Mouse (Mus musculus): ENCODE measurements around the gene Arhgef7. TPM values are rescaled to one million over a fixed set of nuclear protein-coding genes. Genes with fewer than 3 reads are reported as not detected.
A peak's percentile ranks its signal among the peaks of the same experiment; 100 is the strongest.

Gene Arhgef7
- polyA plus RNA-seq, 1 experiment from 2014 or later, result 31.6 TPM

DNA sequence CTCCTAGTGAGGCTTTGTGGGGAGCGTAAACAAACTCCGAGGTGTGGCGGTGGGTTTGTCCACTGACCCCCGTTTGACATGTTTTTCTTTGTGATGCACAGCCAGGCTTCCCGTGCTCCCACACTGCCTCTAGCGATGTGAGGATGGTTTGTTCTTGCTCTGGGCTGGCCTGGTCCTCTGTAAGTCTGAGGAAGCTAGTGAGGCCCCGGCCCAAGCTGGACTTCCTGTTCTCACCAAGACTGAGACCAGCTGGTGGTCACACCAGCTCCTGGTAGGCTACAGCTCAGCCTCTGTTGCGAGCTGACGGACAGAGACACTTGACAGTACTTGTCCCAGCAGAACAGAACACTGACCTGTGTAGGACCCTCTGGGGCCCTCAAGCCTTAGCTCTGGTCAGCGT is 16.1 kb downstream of the Arhgef7 start:
- no peak overlapping the region for H3K4me2 ChIP-seq (replicated peaks; ENCODE audit: low read depth, low read length)
- no peaks in the 10 kb centered on the region for H3K9me3 ChIP-seq (ENCODE audit: low read length)
- no peaks in the 10 kb centered on the region for H3K27me3 ChIP-seq (replicated peaks; ENCODE audit: insufficient read depth, low read length)
- ATAC-seq (peak; percentile 60), DNase-seq (ENCODE audit: low spot score) (peak; percentile 27)
- no peaks in the 10 kb centered on the region for H3K36me3 ChIP-seq (ENCODE audit: insufficient read depth, low read length)
- no peaks in the 10 kb centered on the region for H3K4me1 ChIP-seq (ENCODE audit: insufficient read depth, low read depth, low read length)
- 46% methylated on average over 10 of the region's 10 CpGs for whole genome bisulfite sequencing
- TF ChIP-seq EP300 (IDR thresholded peaks at IDR 0.05) (no peak), CTCF (IDR thresholded peaks at IDR 0.05) (no peak)
- no peak overlapping the region for H3K4me3 ChIP-seq (ENCODE audit: low read depth, low read length)
- H3K27ac ChIP-seq (ENCODE audit: low read length), result no peak overlapping the region
- no peak overlapping the region for H3K9ac ChIP-seq (replicated peaks; ENCODE audit: low read depth)

DNA sequence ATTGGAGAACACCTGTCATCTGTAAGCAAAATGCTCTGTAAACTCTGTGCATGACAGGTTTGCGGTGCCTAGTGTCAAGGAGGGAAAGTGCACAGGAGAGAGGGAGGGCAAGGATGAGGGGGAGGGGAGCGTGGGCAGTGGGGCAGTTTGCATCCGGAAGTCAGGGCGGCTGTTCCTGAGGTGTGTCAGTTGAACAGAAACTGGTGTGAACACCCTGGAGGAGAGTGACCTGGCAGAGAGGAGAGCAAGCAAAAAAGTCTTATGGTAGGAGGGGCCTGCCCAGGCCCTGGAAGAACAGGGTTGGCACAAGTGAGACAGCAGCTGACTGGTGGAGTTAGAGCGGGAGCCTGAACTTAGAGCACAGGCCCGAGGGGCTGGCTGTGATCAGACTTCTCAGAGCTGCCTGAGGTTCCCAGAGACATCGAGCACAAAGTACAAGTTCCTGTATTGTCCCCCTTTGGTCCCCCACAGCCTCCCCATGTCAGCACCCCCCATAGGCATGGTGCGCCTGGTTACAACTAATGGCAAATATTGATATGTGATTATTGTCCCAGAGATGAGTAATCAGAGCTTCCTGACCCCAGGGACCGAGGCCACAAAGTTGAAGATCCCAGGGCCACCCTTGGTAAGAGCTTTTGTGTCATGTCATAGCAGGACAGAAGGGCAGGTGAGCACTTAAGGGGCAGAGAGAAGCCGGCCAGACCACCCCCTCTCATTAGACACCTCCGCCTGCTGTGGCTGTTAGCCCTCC is 19.5 kb downstream of the Arhgef7 start:
- H3K27ac ChIP-seq (ENCODE audit: low read length), result peak overlapping the region; percentile 20; the same call in 1 of the 2 replicates
- 64% methylated on average over 11 of the region's 11 CpGs for WGBS
- no peaks in the 10 kb centered on the region for H3K9me3 ChIP-seq (ENCODE audit: low read length)
- H3K9ac ChIP-seq (replicated peaks; ENCODE audit: low read depth), result no peak overlapping the region
- DNase-seq (ENCODE audit: low spot score) (peak; percentile 33), ATAC-seq (0 out of 2 replicates have a peak, but pooled peaks have one; percentile 26)
- no peaks in the 10 kb centered on the region for H3K4me1 ChIP-seq (ENCODE audit: insufficient read depth, low read depth, low read length)
- no peaks in the 10 kb centered on the region for H3K27me3 ChIP-seq (replicated peaks; ENCODE audit: insufficient read depth, low read length)
- no peak overlapping the region for H3K4me3 ChIP-seq (ENCODE audit: low read depth, low read length)
- H3K4me2 ChIP-seq (replicated peaks; ENCODE audit: low read depth, low read length), result no peak overlapping the region
- H3K36me3 ChIP-seq (ENCODE audit: insufficient read depth, low read length), result no peaks in the 10 kb centered on the region
- TF ChIP-seq EP300 (IDR thresholded peaks at IDR 0.05), result no peak
- TF ChIP-seq CTCF (IDR thresholded peaks at IDR 0.05), result no peak

DNA sequence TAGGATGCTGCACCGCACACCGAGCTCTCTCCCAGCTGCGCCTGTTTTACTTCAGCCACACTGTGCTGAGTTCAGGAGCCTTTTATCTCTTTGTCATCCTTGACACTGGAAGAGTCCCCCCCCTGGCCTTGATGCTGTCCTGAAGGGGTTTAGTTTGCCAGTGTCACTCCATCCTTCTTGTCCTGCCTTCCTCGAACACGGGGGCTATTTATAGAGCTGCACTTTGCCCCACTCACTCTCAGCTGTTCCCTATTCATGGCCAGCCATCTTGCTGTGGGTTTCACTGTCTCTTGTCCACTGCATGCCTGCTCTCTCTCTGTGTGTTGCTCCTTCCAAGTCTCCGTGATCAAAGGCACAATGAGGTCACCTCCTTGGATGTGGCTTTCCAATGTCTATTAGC is 22.0 kb downstream of the Arhgef7 start:
- no peak overlapping the region for H3K4me3 ChIP-seq (ENCODE audit: low read depth, low read length)
- no peaks in the 10 kb centered on the region for H3K27me3 ChIP-seq (replicated peaks; ENCODE audit: insufficient read depth, low read length)
- no peak for TF ChIP-seq CTCF (IDR thresholded peaks at IDR 0.05)
- TF ChIP-seq EP300 (IDR thresholded peaks at IDR 0.05), result no peak
- DNase-seq (ENCODE audit: low spot score) (peak; percentile 29), ATAC-seq (peak; percentile 34)
- H3K4me2 ChIP-seq (replicated peaks; ENCODE audit: low read depth, low read length), result no peak overlapping the region
- no peak overlapping the region for H3K27ac ChIP-seq (ENCODE audit: low read length)
- H3K4me1 ChIP-seq (ENCODE audit: insufficient read depth, low read depth, low read length), result no peaks in the 10 kb centered on the region
- no peaks in the 10 kb centered on the region for H3K9me3 ChIP-seq (ENCODE audit: low read length)
- no peak overlapping the region for H3K9ac ChIP-seq (replicated peaks; ENCODE audit: low read depth)
- H3K36me3 ChIP-seq (ENCODE audit: insufficient read depth, low read length), result no peaks in the 10 kb centered on the region
- WGBS, result 49% methylated on average over 6 of the region's 6 CpGs

DNA sequence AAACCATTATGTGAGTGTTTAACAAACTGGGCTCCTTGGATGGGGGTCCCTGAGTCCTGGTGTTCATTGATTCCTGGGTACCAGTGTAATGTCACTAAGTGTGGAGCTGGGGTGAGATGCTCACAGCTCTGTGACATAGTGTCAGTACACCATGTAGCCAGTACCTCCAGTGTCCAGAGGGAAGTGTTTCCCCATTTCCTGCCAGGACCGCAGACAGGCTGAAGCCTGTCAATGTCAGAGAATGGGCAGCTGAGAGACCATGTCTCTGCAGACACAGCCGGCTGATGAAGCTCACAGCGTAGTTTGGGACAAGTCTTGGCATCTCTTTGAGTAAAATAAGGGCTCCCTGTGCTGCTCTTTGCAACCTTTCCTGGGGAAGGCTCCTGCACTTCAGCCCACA is 24.8 kb downstream of the Arhgef7 start:
- H3K36me3 ChIP-seq (ENCODE audit: insufficient read depth, low read length), result no peaks in the 10 kb centered on the region
- TF ChIP-seq CTCF (IDR thresholded peaks at IDR 0.05), result no peak
- no peak for TF ChIP-seq EP300 (IDR thresholded peaks at IDR 0.05)
- ATAC-seq, result peak; percentile 37
- peak; percentile 42 for DNase-seq (ENCODE audit: low spot score)
- H3K9ac ChIP-seq (replicated peaks; ENCODE audit: low read depth), result no peak overlapping the region
- no peaks in the 10 kb centered on the region for H3K9me3 ChIP-seq (ENCODE audit: low read length)
- no peak overlapping the region for H3K4me3 ChIP-seq (ENCODE audit: low read depth, low read length)
- no peaks in the 10 kb centered on the region for H3K27me3 ChIP-seq (replicated peaks; ENCODE audit: insufficient read depth, low read length)
- WGBS, result 60% methylated on average over 3 of the region's 3 CpGs
- peak overlapping the region; percentile 1; the same call in 1 of the 2 replicates for H3K27ac ChIP-seq (ENCODE audit: low read length)
- H3K4me2 ChIP-seq (replicated peaks; ENCODE audit: low read depth, low read length), result no peak overlapping the region
- H3K4me1 ChIP-seq (ENCODE audit: insufficient read depth, low read depth, low read length), result no peaks in the 10 kb centered on the region

DNA sequence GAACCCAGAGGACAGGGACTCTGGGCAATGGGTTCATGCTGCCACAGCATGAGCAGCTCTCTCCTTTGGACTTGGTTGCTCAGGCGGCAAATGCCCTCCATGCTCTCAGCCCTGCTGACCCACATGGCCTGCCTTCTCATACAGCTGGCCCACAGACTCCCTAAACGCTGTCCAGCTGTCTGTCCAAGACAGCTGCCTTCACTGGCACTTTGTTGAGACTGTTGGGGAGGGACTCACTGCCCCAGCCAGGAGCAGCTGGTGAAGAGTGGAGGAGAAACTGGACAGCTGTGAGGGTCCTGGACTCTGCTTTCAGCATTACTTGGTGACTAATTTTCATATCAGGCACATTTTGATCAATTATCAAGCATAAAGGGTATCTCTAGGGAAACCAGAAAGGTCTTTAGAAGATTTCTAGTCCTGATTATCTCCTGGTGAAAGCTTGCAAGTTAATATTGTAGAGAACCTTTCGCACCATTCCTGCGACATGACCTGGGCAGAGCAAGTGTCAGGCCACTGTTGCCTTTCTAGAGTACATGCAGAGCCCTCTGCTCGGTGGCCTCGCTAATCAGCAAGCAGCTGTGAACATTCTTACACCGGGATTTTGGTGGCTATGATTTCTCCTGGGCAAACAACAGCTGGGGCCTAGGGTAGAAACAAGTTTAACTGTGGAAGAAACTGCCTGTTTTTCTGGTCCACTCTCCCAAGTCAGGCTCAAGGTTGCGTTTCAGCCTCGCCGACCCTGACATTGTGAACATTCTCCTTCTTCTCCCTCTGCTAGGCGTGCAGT is 25.8 kb downstream of the Arhgef7 start:
- no peaks in the 10 kb centered on the region for H3K9me3 ChIP-seq (ENCODE audit: low read length)
- peak; percentile 11; the same call in 1 of the 2 replicates for TF ChIP-seq EP300 (IDR thresholded peaks at IDR 0.05)
- TF ChIP-seq CTCF (IDR thresholded peaks at IDR 0.05), result no peak
- 64% methylated on average over 11 of the region's 11 CpGs for WGBS
- DNase-seq (ENCODE audit: low spot score) (peak; percentile 72), ATAC-seq (peak; percentile 75)
- no peaks in the 10 kb centered on the region for H3K4me1 ChIP-seq (ENCODE audit: insufficient read depth, low read depth, low read length)
- peak overlapping the region; percentile 62 for H3K27ac ChIP-seq (ENCODE audit: low read length)
- H3K4me3 ChIP-seq (ENCODE audit: low read depth, low read length), result no peak overlapping the region
- H3K4me2 ChIP-seq (replicated peaks; ENCODE audit: low read depth, low read length), result no peak overlapping the region
- no peaks in the 10 kb centered on the region for H3K36me3 ChIP-seq (ENCODE audit: insufficient read depth, low read length)
- H3K9ac ChIP-seq (replicated peaks; ENCODE audit: low read depth), result no peak overlapping the region
- H3K27me3 ChIP-seq (replicated peaks; ENCODE audit: insufficient read depth, low read length), result no peaks in the 10 kb centered on the region

DNA sequence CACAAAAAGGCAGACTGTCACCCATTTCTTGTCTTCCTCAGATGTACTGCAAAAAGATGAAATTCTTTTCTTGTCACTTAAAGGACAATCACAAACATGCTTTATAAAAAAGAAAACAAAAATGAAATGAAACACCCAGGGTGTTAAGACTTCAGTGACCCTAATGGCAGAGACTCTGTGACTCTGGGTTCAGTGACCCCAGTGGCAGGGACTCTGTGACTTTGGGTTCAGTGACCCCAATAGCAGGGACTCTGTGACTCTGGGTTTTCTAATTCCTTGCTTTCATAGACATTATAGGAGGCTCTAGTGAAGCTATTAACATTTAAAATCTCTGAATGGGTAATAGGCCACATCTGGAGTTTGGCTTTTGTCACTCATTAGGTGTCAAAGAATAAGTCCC is 27.2 kb downstream of the Arhgef7 start:
- Histone ChIP-seq H3K4me2 (replicated peaks; ENCODE audit: low read depth, low read length) (no peak overlapping the region), H3K36me3 (ENCODE audit: insufficient read depth, low read length) (no peaks in the 10 kb centered on the region), H3K9ac (replicated peaks; ENCODE audit: low read depth) (no peak overlapping the region), H3K27me3 (replicated peaks; ENCODE audit: insufficient read depth, low read length) (no peaks in the 10 kb centered on the region), H3K4me1 (ENCODE audit: insufficient read depth, low read depth, low read length) (no peaks in the 10 kb centered on the region), H3K27ac (ENCODE audit: low read length) (no peak overlapping the region), H3K4me3 (ENCODE audit: low read depth, low read length) (no peak overlapping the region), H3K9me3 (ENCODE audit: low read length) (no peaks in the 10 kb centered on the region)
- DNase-seq (ENCODE audit: low spot score) (no peak), ATAC-seq (no peak)
- TF ChIP-seq CTCF (IDR thresholded peaks at IDR 0.05) (no peak), EP300 (IDR thresholded peaks at IDR 0.05) (no peak)
